Mouse (Mus musculus) lung, embryonic 14.5 days (tissue): Measurements from ENCODE around the gene Shisa5. TPM values are rescaled to one million over a fixed set of nuclear protein-coding genes. Genes with fewer than 3 reads are reported as not detected.

Experiments used
- ATAC-seq: fragments of 200-750 bp; cut with Nextera tagmentation; 2 replicates; pipeline ENCODE4 v1.8.0; 2017; ENCODE audit warnings: mild to moderate bottlenecking, moderate TSS enrichment, moderate library complexity; ENCODE audit not compliant: insufficient read depth
- DNase-seq: peaks from one replicate; pipeline ENCODE4 v3.0.0-alpha.2; 2015
- H3K27ac ChIP-seq: fragments of 300-500 bp; sonication (generic); 2 replicates; pipeline ENCODE4 v1.5.1; 2014; ENCODE audit warnings: low read depth, mild to moderate bottlenecking, moderate library complexity
- H3K27me3 ChIP-seq: fragments of 300-500 bp; sonication (generic); 2 replicates; pipeline ENCODE4 v1.6.1; 2014; ENCODE audit warnings: low read length, control low read depth; ENCODE audit not compliant: insufficient read depth
- H3K36me3 ChIP-seq: fragments of 300-500 bp; sonication (generic); 2 replicates; pipeline ENCODE4 v1.6.1; 2014; ENCODE audit warnings: control low read depth; ENCODE audit not compliant: insufficient read depth
- H3K4me1 ChIP-seq: fragments of 300-500 bp; sonication (generic); 2 replicates; pipeline ENCODE4 v1.6.1; 2014; ENCODE audit warnings: antibody characterized with exemption, control low read depth; ENCODE audit not compliant: insufficient read depth
- H3K4me2 ChIP-seq: fragments of 300-500 bp; sonication (generic); 2 replicates; pipeline ENCODE4 v1.6.1; 2014; ENCODE audit warnings: mild to moderate bottlenecking
- H3K4me3 ChIP-seq: fragments of 300-500 bp; sonication (generic); 2 replicates; pipeline ENCODE4 v1.5.1; 2014; ENCODE audit warnings: low read depth, low read length
- H3K9ac ChIP-seq: fragments of 300-500 bp; sonication (generic); 2 replicates; pipeline ENCODE4 v1.6.1; 2014
- H3K9me3 ChIP-seq: fragments of 300-500 bp; sonication (generic); 2 replicates; pipeline ENCODE4 v1.6.1; 2016; ENCODE audit warnings: low read depth, low read length, control low read depth
- CTCF ChIP-seq: IDR thresholded peaks from 2 replicates; pipeline ENCODE4 v1.5.1; 2016; ENCODE audit warnings: antibody characterized with exemption, low read depth
- WGBS: fragments of 180-500 bp; shearing (Covaris S2); extraction: QIAGEN DNeasy Blood & Tissue Kit; methylation state at CpG from one replicate; pipeline ENCODE4 v1.1.7; 2014; 5-methylcytosine and 5-hydroxymethylcytosine counted together
- polyA plus RNA-seq: library from polyadenylated mRNA; unstranded; fragments of >200 nt; fragmentation: Nextera tagmentation; extraction: Ambion mirVana; gene quantifications from 2 replicates; pipeline ENCODE4 v1.2.1, GENCODE M21; 2014

Shisa5 gene
- polyA plus RNA-seq, 1 experiment from 2014 or later: 56.6 TPM

- no peak overlapping the region for H3K9ac ChIP-seq
- no peak for ATAC-seq
- peak overlapping the region; percentile 5; the same call in 1 of the 2 replicates for H3K4me3 ChIP-seq
- TF ChIP-seq CTCF: no peak
- H3K27ac ChIP-seq: peak overlapping the region; percentile 99
- DNase-seq: peak; percentile 10
- peak overlapping the region; percentile 87 for H3K4me2 ChIP-seq
- H3K27me3 ChIP-seq: no peaks in the 10 kb centered on the region
- WGBS: 53% methylated on average over 5 of the region's 5 CpGs
- peaks cover 26% of the 10 kb centered on the region for H3K36me3 ChIP-seq
- no peaks in the 10 kb centered on the region for H3K9me3 ChIP-seq
- H3K4me1 ChIP-seq: peaks cover 32% of the 10 kb centered on the region
Observed at GRCm38 (mm10) chr9:109097831-109098230, 59.5 kb downstream of the Shisa5 start.

- Histone ChIP-seq H3K4me3 (peak overlapping the region; percentile 5; the same call in 1 of the 2 replicates), H3K9ac (no peak overlapping the region), H3K4me1 (peaks cover 32% of the 10 kb centered on the region), H3K27me3 (no peaks in the 10 kb centered on the region), H3K9me3 (no peaks in the 10 kb centered on the region), H3K36me3 (peaks cover 31% of the 10 kb centered on the region), H3K4me2 (peak overlapping the region; percentile 87), H3K27ac (peak overlapping the region; percentile 99)
- 64% methylated on average over 8 of the region's 8 CpGs for WGBS
- TF ChIP-seq CTCF: no peak
- DNase-seq (peak; percentile 11), ATAC-seq (no peak)
Observed at GRCm38 (mm10) chr9:109098366-109098765, 60.0 kb downstream of the Shisa5 start.

GRCm38 (mm10) chr9:109098969-109099368 is 60.6 kb downstream of the Shisa5 start:
- ATAC-seq: peak; percentile 33
- Histone ChIP-seq H3K36me3 (peaks cover 37% of the 10 kb centered on the region), H3K4me1 (peaks cover 27% of the 10 kb centered on the region), H3K27me3 (no peaks in the 10 kb centered on the region), H3K9me3 (no peaks in the 10 kb centered on the region), H3K9ac (peak overlapping the region; percentile 27; the same call in 1 of the 2 replicates), H3K27ac (peak overlapping the region; percentile 99; the same call in 1 of the 2 replicates), H3K4me3 (no peak overlapping the region), H3K4me2 (peak overlapping the region; percentile 87)
- DNase-seq: peak; percentile 88
- WGBS: 15% methylated on average over 6 of the region's 6 CpGs
- TF ChIP-seq CTCF: no peak

GRCm38 (mm10) chr9:109100307-109100928 is 62.1 kb downstream of the Shisa5 start:
- no peaks in the 10 kb centered on the region for H3K9me3 ChIP-seq
- no peak overlapping the region for H3K4me3 ChIP-seq
- no peak for TF ChIP-seq CTCF
- DNase-seq (no peak), ATAC-seq (no peak)
- H3K4me2 ChIP-seq: no peak overlapping the region
- no peak overlapping the region for H3K27ac ChIP-seq
- H3K27me3 ChIP-seq: no peaks in the 10 kb centered on the region
- peaks cover 18% of the 10 kb centered on the region for H3K4me1 ChIP-seq
- 85% methylated on average over 20 of the region's 20 CpGs for WGBS
- H3K36me3 ChIP-seq: peaks cover 51% of the 10 kb centered on the region
- no peak overlapping the region for H3K9ac ChIP-seq

- no peak for ATAC-seq
- no peak overlapping the region for H3K9ac ChIP-seq
- no peak for TF ChIP-seq CTCF
- H3K36me3 ChIP-seq: peaks cover 67% of the 10 kb centered on the region
- no peak for DNase-seq
- peaks cover 18% of the 10 kb centered on the region for H3K4me1 ChIP-seq
- H3K4me2 ChIP-seq: no peak overlapping the region
- H3K9me3 ChIP-seq: no peaks in the 10 kb centered on the region
- H3K27ac ChIP-seq: no peak overlapping the region
- H3K4me3 ChIP-seq: no peak overlapping the region
- WGBS: 92% methylated on average over 5 of the region's 5 CpGs
- H3K27me3 ChIP-seq: no peaks in the 10 kb centered on the region
Observed at GRCm38 (mm10) chr9:109101933-109102445, 63.6 kb downstream of the Shisa5 start.

- no peak for TF ChIP-seq CTCF
- Histone ChIP-seq H3K27me3 (no peaks in the 10 kb centered on the region), H3K36me3 (peaks cover 70% of the 10 kb centered on the region), H3K9me3 (no peaks in the 10 kb centered on the region), H3K4me1 (peaks cover 15% of the 10 kb centered on the region), H3K9ac (no peak overlapping the region), H3K27ac (no peak overlapping the region), H3K4me2 (no peak overlapping the region), H3K4me3 (no peak overlapping the region)
- ATAC-seq (no peak), DNase-seq (no peak)
- WGBS: 86% methylated on average over 3 of the region's 3 CpGs
Observed at GRCm38 (mm10) chr9:109102541-109102940, 64.2 kb downstream of the Shisa5 start.

- Histone ChIP-seq H3K9ac (no peak overlapping the region), H3K4me1 (peaks cover 10% of the 10 kb centered on the region), H3K36me3 (peaks cover 77% of the 10 kb centered on the region), H3K27ac (no peak overlapping the region), H3K4me3 (no peak overlapping the region), H3K27me3 (no peaks in the 10 kb centered on the region), H3K9me3 (no peaks in the 10 kb centered on the region), H3K4me2 (no peak overlapping the region)
- ATAC-seq (no peak), DNase-seq (no peak)
- WGBS: 65% methylated on average over 7 of the region's 7 CpGs
- no peak for TF ChIP-seq CTCF
Observed at GRCm38 (mm10) chr9:109103250-109103649, 64.9 kb downstream of the Shisa5 start.
